Mouse (Mus musculus): ENCODE measurements around the gene Dido1. TPM values are rescaled to one million over a fixed set of nuclear protein-coding genes. Genes with fewer than 3 reads are reported as not detected.

Dido1 gene
- polyA plus RNA-seq, 1 experiment from 2014 or later = 15.8 TPM

- Histone ChIP-seq H3K9ac (ENCODE audit: low read length) (no peak overlapping the region), H3K4me3 (ENCODE audit: low read length) (no peak overlapping the region), H3K36me3 (ENCODE audit: control insufficient read depth, insufficient read depth) (peaks cover 33% of the 10 kb centered on the region), H3K9me3 (replicated peaks; ENCODE audit: control insufficient read depth, low read length) (no peaks in the 10 kb centered on the region), H3K27me3 (ENCODE audit: control insufficient read depth, insufficient read depth, low read length) (no peaks in the 10 kb centered on the region), H3K4me2 (ENCODE audit: low read depth, low read length) (no peak overlapping the region), H3K27ac (ENCODE audit: low read length) (no peak overlapping the region), H3K4me1 (ENCODE audit: control insufficient read depth, insufficient read depth, low read length) (no peaks in the 10 kb centered on the region)
- 24% methylated on average over 4 of the region's 4 CpGs for WGBS
- peak; percentile 59 for ATAC-seq (replicated peaks; ENCODE audit: extremely low read depth, insufficient read depth, low FRiP score)
Measured at GRCm38 (mm10) chr2:180678609-180679140, 31.1 kb downstream of the Dido1 start.

GRCm38 (mm10) chr2:180676706-180677105 lies 33.1 kb downstream of the Dido1 start:
- no peak overlapping the region for H3K27ac ChIP-seq (ENCODE audit: low read length)
- WGBS = 87% methylated on average over 2 of the region's 2 CpGs
- H3K4me2 ChIP-seq (ENCODE audit: low read depth, low read length) = no peak overlapping the region
- H3K9ac ChIP-seq (ENCODE audit: low read length) = no peak overlapping the region
- ATAC-seq (replicated peaks; ENCODE audit: extremely low read depth, insufficient read depth, low FRiP score) = no peak
- H3K36me3 ChIP-seq (ENCODE audit: control insufficient read depth, insufficient read depth) = peaks cover 32% of the 10 kb centered on the region
- H3K4me3 ChIP-seq (ENCODE audit: low read length) = no peak overlapping the region
- H3K4me1 ChIP-seq (ENCODE audit: control insufficient read depth, insufficient read depth, low read length) = no peaks in the 10 kb centered on the region
- no peaks in the 10 kb centered on the region for H3K27me3 ChIP-seq (ENCODE audit: control insufficient read depth, insufficient read depth, low read length)
- H3K9me3 ChIP-seq (replicated peaks; ENCODE audit: control insufficient read depth, low read length) = no peaks in the 10 kb centered on the region

- ATAC-seq (replicated peaks; ENCODE audit: extremely low read depth, insufficient read depth, low FRiP score) = no peak
- peaks cover 6% of the 10 kb centered on the region; the same call in 1 of the 2 replicates for H3K4me1 ChIP-seq (ENCODE audit: control insufficient read depth, insufficient read depth, low read length)
- 87% methylated on average over 4 of the region's 4 CpGs for WGBS
- no peak overlapping the region for H3K4me3 ChIP-seq (ENCODE audit: low read length)
- no peak overlapping the region for H3K9ac ChIP-seq (ENCODE audit: low read length)
- no peaks in the 10 kb centered on the region for H3K27me3 ChIP-seq (ENCODE audit: control insufficient read depth, insufficient read depth, low read length)
- no peak overlapping the region for H3K27ac ChIP-seq (ENCODE audit: low read length)
- no peaks in the 10 kb centered on the region for H3K9me3 ChIP-seq (replicated peaks; ENCODE audit: control insufficient read depth, low read length)
- no peak overlapping the region for H3K4me2 ChIP-seq (ENCODE audit: low read depth, low read length)
- peaks cover 23% of the 10 kb centered on the region for H3K36me3 ChIP-seq (ENCODE audit: control insufficient read depth, insufficient read depth)
Measured at GRCm38 (mm10) chr2:180662008-180662407, 47.8 kb downstream of the Dido1 start.

- Histone ChIP-seq H3K4me3 (ENCODE audit: low read length) (no peak overlapping the region), H3K27me3 (ENCODE audit: control insufficient read depth, insufficient read depth, low read length) (no peaks in the 10 kb centered on the region), H3K27ac (ENCODE audit: low read length) (no peak overlapping the region), H3K4me2 (ENCODE audit: low read depth, low read length) (no peak overlapping the region), H3K4me1 (ENCODE audit: control insufficient read depth, insufficient read depth, low read length) (peaks cover 6% of the 10 kb centered on the region; the same call in 1 of the 2 replicates), H3K9ac (ENCODE audit: low read length) (no peak overlapping the region), H3K36me3 (ENCODE audit: control insufficient read depth, insufficient read depth) (peaks cover 12% of the 10 kb centered on the region), H3K9me3 (replicated peaks; ENCODE audit: control insufficient read depth, low read length) (no peaks in the 10 kb centered on the region)
- ATAC-seq (replicated peaks; ENCODE audit: extremely low read depth, insufficient read depth, low FRiP score) = no peak
- 85% methylated on average over 5 of the region's 5 CpGs for WGBS
Measured at GRCm38 (mm10) chr2:180660521-180660920, 49.3 kb downstream of the Dido1 start.

- Histone ChIP-seq H3K27ac (ENCODE audit: low read length) (no peak overlapping the region), H3K27me3 (ENCODE audit: control insufficient read depth, insufficient read depth, low read length) (no peaks in the 10 kb centered on the region), H3K4me1 (ENCODE audit: control insufficient read depth, insufficient read depth, low read length) (peaks cover 6% of the 10 kb centered on the region; the same call in 1 of the 2 replicates), H3K36me3 (ENCODE audit: control insufficient read depth, insufficient read depth) (peaks cover 12% of the 10 kb centered on the region), H3K4me2 (ENCODE audit: low read depth, low read length) (peak overlapping the region; percentile 51), H3K9ac (ENCODE audit: low read length) (peak overlapping the region; percentile 61), H3K9me3 (replicated peaks; ENCODE audit: control insufficient read depth, low read length) (no peaks in the 10 kb centered on the region), H3K4me3 (ENCODE audit: low read length) (peak overlapping the region; percentile 2; the same call in 1 of the 2 replicates)
- ATAC-seq (replicated peaks; ENCODE audit: extremely low read depth, insufficient read depth, low FRiP score) = no peak
- WGBS = 36% methylated on average over 42 of the region's 42 CpGs
Measured at GRCm38 (mm10) chr2:180659353-180660150, 50.2 kb downstream of the Dido1 start.

- Histone ChIP-seq H3K4me3 (ENCODE audit: low read length) (no peak overlapping the region), H3K27me3 (ENCODE audit: control insufficient read depth, insufficient read depth, low read length) (no peaks in the 10 kb centered on the region), H3K36me3 (ENCODE audit: control insufficient read depth, insufficient read depth) (peaks cover 12% of the 10 kb centered on the region), H3K4me1 (ENCODE audit: control insufficient read depth, insufficient read depth, low read length) (peaks cover 6% of the 10 kb centered on the region; the same call in 1 of the 2 replicates), H3K27ac (ENCODE audit: low read length) (no peak overlapping the region), H3K9me3 (replicated peaks; ENCODE audit: control insufficient read depth, low read length) (no peaks in the 10 kb centered on the region), H3K9ac (ENCODE audit: low read length) (no peak overlapping the region), H3K4me2 (ENCODE audit: low read depth, low read length) (no peak overlapping the region)
- no peak for ATAC-seq (replicated peaks; ENCODE audit: extremely low read depth, insufficient read depth, low FRiP score)
- 91% methylated on average over 5 of the region's 5 CpGs for WGBS
Measured at GRCm38 (mm10) chr2:180658381-180658780, 51.4 kb downstream of the Dido1 start.

GRCm38 (mm10) chr2:180657394-180658013 lies 52.3 kb downstream of the Dido1 start:
- no peak overlapping the region for H3K4me3 ChIP-seq (ENCODE audit: low read length)
- ATAC-seq (replicated peaks; ENCODE audit: extremely low read depth, insufficient read depth, low FRiP score) = peak; percentile 65

GRCm38 (mm10) chr2:180655150-180655549 lies 54.6 kb downstream of the Dido1 start:
- 64% methylated on average over 6 of the region's 6 CpGs for WGBS
- Histone ChIP-seq H3K9ac (ENCODE audit: low read length) (no peak overlapping the region), H3K27ac (ENCODE audit: low read length) (no peak overlapping the region), H3K9me3 (replicated peaks; ENCODE audit: control insufficient read depth, low read length) (no peaks in the 10 kb centered on the region), H3K27me3 (ENCODE audit: control insufficient read depth, insufficient read depth, low read length) (no peaks in the 10 kb centered on the region), H3K4me3 (ENCODE audit: low read length) (no peak overlapping the region), H3K4me2 (ENCODE audit: low read depth, low read length) (no peak overlapping the region), H3K4me1 (ENCODE audit: control insufficient read depth, insufficient read depth, low read length) (peaks cover 6% of the 10 kb centered on the region; the same call in 1 of the 2 replicates), H3K36me3 (ENCODE audit: control insufficient read depth, insufficient read depth) (no peaks in the 10 kb centered on the region)
- no peak for ATAC-seq (replicated peaks; ENCODE audit: extremely low read depth, insufficient read depth, low FRiP score)

More at GRCm38 (mm10) chr2:180657394-180658013, 52.3 kb downstream of the Dido1 start:
- Histone ChIP-seq H3K9me3 (replicated peaks; ENCODE audit: control insufficient read depth, low read length) (no peaks in the 10 kb centered on the region), H3K4me1 (ENCODE audit: control insufficient read depth, insufficient read depth, low read length) (peaks cover 6% of the 10 kb centered on the region; the same call in 1 of the 2 replicates), H3K4me2 (ENCODE audit: low read depth, low read length) (no peak overlapping the region), H3K9ac (ENCODE audit: low read length) (no peak overlapping the region), H3K36me3 (ENCODE audit: control insufficient read depth, insufficient read depth) (peaks cover 12% of the 10 kb centered on the region), H3K27me3 (ENCODE audit: control insufficient read depth, insufficient read depth, low read length) (no peaks in the 10 kb centered on the region), H3K27ac (ENCODE audit: low read length) (no peak overlapping the region)
- WGBS = 75% methylated on average over 4 of the region's 4 CpGs

- H3K4me3 ChIP-seq (ENCODE audit: low read length) = no peak overlapping the region
- H3K36me3 ChIP-seq (ENCODE audit: control insufficient read depth, insufficient read depth) = no peaks in the 10 kb centered on the region
- 73% methylated on average over 7 of the region's 7 CpGs for WGBS
- peaks cover 6% of the 10 kb centered on the region; the same call in 1 of the 2 replicates for H3K4me1 ChIP-seq (ENCODE audit: control insufficient read depth, insufficient read depth, low read length)
- no peak for ATAC-seq (replicated peaks; ENCODE audit: extremely low read depth, insufficient read depth, low FRiP score)
- H3K27me3 ChIP-seq (ENCODE audit: control insufficient read depth, insufficient read depth, low read length) = no peaks in the 10 kb centered on the region
- no peak overlapping the region for H3K9ac ChIP-seq (ENCODE audit: low read length)
- H3K9me3 ChIP-seq (replicated peaks; ENCODE audit: control insufficient read depth, low read length) = no peaks in the 10 kb centered on the region
- no peak overlapping the region for H3K4me2 ChIP-seq (ENCODE audit: low read depth, low read length)
- H3K27ac ChIP-seq (ENCODE audit: low read length) = no peak overlapping the region
Measured at GRCm38 (mm10) chr2:180654666-180655065, 55.1 kb downstream of the Dido1 start.
